Mouse (Mus musculus): ENCODE measurements around the gene Rfc4.
"Not testable (repeated sequence)": the region's sequence is repeated elsewhere in the genome, so short reads cannot be mapped to it uniquely, and the experiment has no call there.

GRCm38 (mm10) chr16:23098105-23098452 is 29.5 kb downstream of the Rfc4 start:
- not testable (repeated sequence) for TF ChIP-seq CTCF (IDR thresholded peaks at IDR 0.05; ENCODE audit: extremely low read depth, insufficient read depth, insufficient read length, insufficient replicate concordance); POLR2A (IDR thresholded peaks at IDR 0.05; ENCODE audit: low read depth, low read length)

Data from spleen, adult 2 months (tissue).